Mouse (Mus musculus) brain, embryonic 14.5 days (tissue): ENCODE results near the gene Klhdc9. TPM values are rescaled to one million over a fixed set of nuclear protein-coding genes. Genes with fewer than 3 reads are reported as not detected.

ENCODE experiments used
- DNase-seq: peaks from one replicate; pipeline ENCODE4 v3.0.0-alpha.2; 2011; ENCODE audit warnings: low read depth
- CTCF ChIP-seq: fragments of 200-500 bp; IDR thresholded peaks from 2 replicates; pipeline ENCODE4 v1.5.1; 2012; ENCODE audit warnings: inconsistent platforms, mild to moderate bottlenecking, moderate library complexity, borderline replicate concordance; ENCODE audit not compliant: insufficient read depth, insufficient read length; ENCODE audit errors: extremely low read depth
- POLR2A ChIP-seq: fragments of 200-500 bp; IDR thresholded peaks from 2 replicates; pipeline ENCODE4 v1.6.1; 2012; ENCODE audit warnings: mild to moderate bottlenecking, inconsistent platforms, borderline replicate concordance; ENCODE audit not compliant: poor library complexity, insufficient read depth, insufficient read length, severe bottlenecking; ENCODE audit errors: extremely low read depth
- polyA plus RNA-seq: library from polyadenylated mRNA; depleted of rRNA; stranded (reverse); fragments of >200 nt; gene quantifications from 2 replicates; pipeline ENCODE4 v1.2.3, GENCODE M21; 2012; rRNA removed

The Klhdc9 gene
- polyA plus RNA-seq = 3.1 and 3.7 TPM in 2 replicates

DNA sequence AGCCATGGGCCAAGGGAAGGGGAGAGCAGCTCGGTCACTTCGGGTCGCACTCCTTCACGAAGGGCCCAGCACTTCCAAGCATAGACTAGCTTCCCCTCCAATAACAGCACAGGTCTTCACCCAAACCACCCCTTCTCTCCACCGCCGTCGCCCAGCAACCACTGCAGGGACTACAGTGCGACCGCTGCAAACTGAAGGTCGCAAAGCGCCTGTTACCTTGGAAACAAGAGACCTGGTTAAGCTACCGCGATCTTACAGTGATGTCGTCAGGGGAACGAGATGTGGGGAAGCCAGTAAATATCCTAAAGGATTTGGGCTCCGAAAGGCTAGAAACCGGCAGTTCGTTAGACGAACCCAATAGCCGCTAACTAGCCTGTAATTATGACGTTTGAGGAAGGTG is at the start of gene Klhdc9:
Gene Klhdc9 (minus strand): TSS at position 143 of the 400 bp plus-strand sequence.
- peak; percentile 99 for DNase-seq
- TF ChIP-seq POLR2A (0 out of 2 replicates have a peak, but pooled peaks have one; percentile 16), CTCF (no peak)

DNA sequence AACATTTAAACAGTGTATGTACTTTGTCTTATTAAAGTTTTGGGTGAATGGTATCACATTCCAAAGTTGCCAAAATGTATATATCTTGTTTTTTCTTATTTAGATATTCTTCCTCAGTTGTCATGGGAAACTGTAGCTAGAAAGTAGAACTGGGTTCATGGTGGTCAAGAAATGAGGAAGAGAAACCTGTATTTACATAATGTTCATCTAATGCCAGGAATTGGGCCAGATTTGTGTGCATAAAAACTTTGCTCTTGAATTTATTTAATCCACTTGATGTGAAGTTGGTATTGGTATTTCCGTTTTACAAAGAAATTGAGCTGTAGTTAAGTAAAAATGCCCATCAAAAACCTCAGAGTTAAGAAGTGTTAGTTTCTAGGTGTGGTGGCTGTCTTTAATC is 49.6 kb upstream of the Klhdc9 start:
- DNase-seq = no peak
- TF ChIP-seq POLR2A (no peak), CTCF (no peak)

DNA sequence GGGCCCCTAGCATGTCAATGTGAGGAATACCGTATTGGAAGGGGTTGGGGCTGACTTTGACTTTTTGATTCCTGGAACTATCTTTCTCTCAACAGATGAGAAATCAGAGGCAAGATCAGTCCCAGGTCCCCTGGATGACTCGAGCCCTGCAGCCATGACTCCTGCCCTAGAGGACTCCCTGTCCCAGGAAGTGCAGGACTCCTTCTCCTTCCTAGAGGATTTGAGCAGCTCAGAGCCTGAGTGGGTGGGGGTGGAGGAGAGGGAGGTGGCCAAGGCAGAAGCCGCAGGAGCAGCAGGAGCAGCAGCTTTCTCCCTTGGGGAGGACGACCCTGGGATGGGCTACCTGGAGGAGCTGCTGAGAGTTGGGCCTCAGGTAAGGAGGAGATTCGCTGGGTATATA is 46.7 kb upstream of the Klhdc9 start:
- TF ChIP-seq CTCF (no peak), POLR2A (no peak)
- no peak for DNase-seq

DNA sequence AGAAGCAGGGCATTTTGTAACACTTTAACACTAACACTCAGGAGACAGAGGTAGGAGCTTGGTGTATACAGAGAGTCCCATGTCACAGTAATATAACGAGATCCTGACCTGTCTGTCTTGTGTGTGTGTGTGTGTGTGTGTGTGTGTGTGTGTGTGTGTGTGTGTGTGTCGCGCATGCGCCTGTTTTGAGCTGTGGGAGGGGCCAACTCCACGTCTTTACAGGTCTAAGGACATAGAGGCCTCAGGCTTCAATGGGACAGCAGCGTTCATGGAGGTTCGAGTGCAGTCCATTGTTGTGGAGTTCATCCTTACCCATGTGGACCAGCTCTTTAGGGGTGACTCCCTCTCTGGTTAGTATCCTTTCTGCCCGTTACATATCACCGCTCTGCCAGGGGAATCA is 42.4 kb upstream of the Klhdc9 start:
- TF ChIP-seq POLR2A (no peak), CTCF (no peak)
- DNase-seq = no peak

- DNase-seq = no peak
- TF ChIP-seq POLR2A = no peak
Observed at GRCm38 (mm10) chr1:171401821-171402220, 41.2 kb upstream of the Klhdc9 start.

- DNase-seq = no peak
- TF ChIP-seq POLR2A (no peak), CTCF (no peak)
Observed at GRCm38 (mm10) chr1:171390101-171390500, 29.5 kb upstream of the Klhdc9 start.

- no peak for TF ChIP-seq POLR2A
- TF ChIP-seq CTCF = no peak
- DNase-seq = no peak
Observed at GRCm38 (mm10) chr1:171388376-171389102, 27.9 kb upstream of the Klhdc9 start, which contains the start of gene Arhgap30. Gene Arhgap30 (plus strand): TSS chr1:171388954.

DNA sequence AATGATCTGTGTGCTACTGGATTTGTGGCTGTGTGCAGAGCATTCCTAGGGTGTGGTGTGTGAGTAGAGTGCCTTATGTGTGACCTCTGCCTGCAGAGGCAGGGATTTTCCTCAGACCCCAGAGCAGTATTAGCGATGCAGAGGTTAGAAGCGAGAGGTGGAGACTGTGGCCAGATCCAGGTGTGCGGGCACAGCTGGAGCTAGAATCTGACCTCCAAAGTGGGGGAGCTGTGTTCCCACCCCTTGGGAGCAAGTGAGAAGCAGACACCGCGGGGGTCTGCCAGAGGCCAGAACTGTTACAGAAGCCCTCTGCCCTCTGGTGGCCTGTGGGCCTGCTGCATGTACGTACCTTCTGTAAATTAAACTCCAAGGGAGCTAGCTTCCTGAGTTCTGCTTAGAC is 26.5 kb upstream of the Klhdc9 start:
- DNase-seq = peak; percentile 49
- TF ChIP-seq CTCF (peak; percentile 59; the same call in 1 of the 2 replicates), POLR2A (no peak)

DNA sequence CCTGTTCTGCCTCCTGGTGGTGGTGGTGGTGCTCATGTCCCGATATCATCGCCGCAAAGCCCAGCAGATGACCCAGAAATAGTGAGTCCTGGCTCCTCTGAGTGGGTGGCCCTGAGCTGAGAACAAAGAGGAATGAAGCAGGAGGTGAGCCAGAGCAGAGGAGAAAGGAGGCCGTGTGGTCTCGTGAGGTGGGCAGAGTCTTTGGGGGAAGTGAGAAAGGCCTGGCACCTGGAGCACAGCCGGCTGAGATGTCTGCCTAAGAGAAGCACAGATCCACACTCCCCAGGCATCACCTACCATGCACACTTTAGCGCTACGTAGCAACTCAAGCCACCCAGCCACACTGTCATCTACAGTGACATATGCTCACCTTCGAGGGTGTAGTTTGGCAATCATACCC is 24.6 kb upstream of the Klhdc9 start:
- TF ChIP-seq POLR2A (no peak), CTCF (no peak)
- DNase-seq = no peak

DNA sequence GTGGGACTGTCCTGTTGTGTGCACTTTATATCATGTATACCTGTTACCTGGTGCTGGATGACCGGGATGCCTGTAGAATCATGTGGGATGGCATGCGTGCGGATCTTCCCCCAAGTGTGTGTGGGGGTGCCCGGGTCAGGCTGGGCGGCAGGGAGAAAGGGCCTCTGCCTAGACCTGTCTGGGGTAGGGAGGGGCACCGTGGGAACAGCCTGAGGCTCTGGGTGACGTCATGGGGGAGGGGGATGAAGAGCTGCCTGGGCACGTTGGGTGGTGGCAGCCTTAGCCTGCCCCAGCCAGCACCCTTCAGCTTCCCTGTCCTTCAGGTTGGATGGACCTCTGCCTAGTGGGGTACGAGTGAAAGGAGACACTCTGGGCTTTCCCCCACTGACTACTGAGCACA is 23.8 kb upstream of the Klhdc9 start:
- no peak for TF ChIP-seq CTCF
- no peak for DNase-seq

DNA sequence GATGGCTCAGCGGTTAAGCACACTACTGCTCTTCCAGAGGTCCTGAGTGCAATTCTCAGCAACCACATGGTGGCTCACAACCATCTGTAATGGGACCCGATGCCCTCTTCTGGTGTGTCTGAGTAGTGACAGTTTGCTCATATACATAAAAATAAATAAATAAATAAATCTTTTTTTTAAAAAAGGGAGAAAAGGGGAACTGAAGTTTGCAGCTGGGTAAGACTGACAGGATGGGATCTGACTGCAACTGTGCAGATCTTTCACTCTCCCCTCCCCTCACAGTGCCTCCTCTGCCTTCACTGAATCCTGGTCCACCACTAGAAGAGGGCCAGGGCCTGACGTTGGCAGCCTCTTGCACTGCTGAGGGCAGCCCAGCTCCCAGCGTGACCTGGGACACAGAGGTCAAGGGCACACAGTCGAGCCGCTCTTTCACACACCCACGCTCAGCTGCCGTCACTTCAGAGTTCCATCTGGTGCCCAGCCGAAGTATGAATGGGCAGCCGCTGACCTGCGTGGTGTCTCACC is 21.6 kb upstream of the Klhdc9 start:
- TF ChIP-seq POLR2A (no peak), CTCF (no peak)
- DNase-seq = no peak

DNA sequence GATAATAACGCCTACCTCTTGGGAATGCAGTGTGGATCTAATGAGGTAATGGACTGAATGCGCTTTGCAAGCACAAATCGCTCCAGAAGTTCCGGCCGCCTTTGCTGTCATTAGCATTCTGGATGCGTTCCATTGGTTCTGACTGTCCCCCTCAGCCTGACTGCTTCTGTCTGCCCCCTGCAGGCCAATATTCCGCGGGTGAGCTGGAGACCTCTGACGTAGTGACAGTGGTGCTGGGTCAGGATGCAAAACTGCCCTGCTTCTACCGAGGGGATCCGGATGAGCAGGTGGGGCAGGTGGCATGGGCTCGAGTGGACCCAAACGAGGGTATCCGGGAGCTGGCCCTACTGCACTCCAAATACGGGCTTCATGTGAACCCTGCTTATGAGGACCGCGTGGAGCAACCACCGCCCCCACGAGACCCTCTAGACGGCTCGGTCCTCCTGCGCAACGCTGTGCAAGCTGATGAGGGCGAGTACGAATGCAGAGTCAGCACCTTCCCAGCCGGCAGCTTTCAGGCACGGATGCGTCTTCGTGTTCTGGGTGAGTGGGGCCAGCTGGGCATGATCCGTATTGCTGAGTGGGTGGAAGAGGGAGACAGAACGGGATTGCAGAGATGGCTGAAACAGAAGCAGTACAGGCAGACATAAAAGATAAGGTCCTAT is 19.5 kb upstream of the Klhdc9 start:
- peak; percentile 91 for DNase-seq
- TF ChIP-seq POLR2A (no peak), CTCF (peak; percentile 78)
